Mouse (Mus musculus) heart, embryonic 14.5 days (tissue): Measurements from ENCODE around the gene Fam196b. TPM values are rescaled to one million over a fixed set of nuclear protein-coding genes. Genes with fewer than 3 reads are reported as not detected.

Experiments used
- ATAC-seq: fragments of 200-750 bp; cut with Nextera tagmentation; 2 replicates; pipeline ENCODE4 v1.8.0; 2017; ENCODE audit warnings: low read depth, moderate TSS enrichment; ENCODE audit not compliant: insufficient number of reproducible peaks, insufficient read depth, low FRiP score
- H3K27ac ChIP-seq, 2 experiments: fragments of 200-500 bp in 1 of 2; fragments of 300-500 bp in 1 of 2; sonication (generic) in 1 of 2; replicated peaks in 1 of 2; 2 replicates each; pipeline ENCODE4 v1.5.1; 2012 to 2014; ENCODE audit warnings: low read depth in 2 of 2, low read length in 2 of 2, control low read depth in 1 of 2, mild to moderate bottlenecking in 1 of 2, mixed read lengths in 1 of 2; ENCODE audit not compliant: control insufficient read depth in 1 of 2, insufficient read depth in 1 of 2
- H3K27me3 ChIP-seq: fragments of 300-500 bp; sonication (generic); 2 replicates; pipeline ENCODE4 v1.6.1; 2014; ENCODE audit warnings: mild to moderate bottlenecking, low read length, control low read depth; ENCODE audit not compliant: control insufficient read depth, insufficient read depth
- H3K36me3 ChIP-seq: fragments of 300-500 bp; sonication (generic); 2 replicates; pipeline ENCODE4 v1.6.1; 2014; ENCODE audit warnings: mild to moderate bottlenecking, control low read depth, low read length, mixed read lengths; ENCODE audit not compliant: control insufficient read depth, insufficient read depth
- H3K4me1 ChIP-seq, 2 experiments: fragments of 200-500 bp in 1 of 2; fragments of 300-500 bp in 1 of 2; sonication (generic) in 1 of 2; 2 replicates each; pipeline ENCODE4 v1.6.1; 2012 to 2014; ENCODE audit warnings: low read length in 2 of 2, control low read depth in 1 of 2, mixed read lengths in 1 of 2; ENCODE audit not compliant: control insufficient read depth in 2 of 2, insufficient read depth in 2 of 2
- H3K4me2 ChIP-seq: fragments of 300-500 bp; sonication (generic); 2 replicates; pipeline ENCODE4 v1.6.1; 2014; ENCODE audit warnings: mild to moderate bottlenecking, low read length
- H3K4me3 ChIP-seq, 2 experiments: fragments of 200-500 bp in 1 of 2; fragments of 300-500 bp in 1 of 2; sonication (generic) in 1 of 2; 2 replicates each; pipeline ENCODE4 v1.5.1; 2012 to 2014; ENCODE audit warnings: low read length in 2 of 2, mild to moderate bottlenecking in 2 of 2, control low read depth in 1 of 2, low read depth in 1 of 2, moderate library complexity in 1 of 2; ENCODE audit not compliant: control insufficient read depth in 1 of 2, insufficient read depth in 1 of 2
- H3K9ac ChIP-seq: fragments of 300-500 bp; sonication (generic); 2 replicates; pipeline ENCODE4 v1.6.1; 2014; ENCODE audit warnings: mild to moderate bottlenecking, low read length
- H3K9me3 ChIP-seq: fragments of 300-500 bp; sonication (generic); 2 replicates; pipeline ENCODE4 v1.6.1; 2016; ENCODE audit warnings: low read length, control low read depth; ENCODE audit not compliant: control insufficient read depth
- WGBS: fragments of 180-500 bp; shearing (Covaris S2); extraction: QIAGEN DNeasy Blood & Tissue Kit; methylation state at CpG from one replicate; pipeline ENCODE4 v1.1.7; 2014; 5-methylcytosine and 5-hydroxymethylcytosine counted together
- polyA plus RNA-seq: library from polyadenylated mRNA; unstranded; fragments of >200 nt; fragmentation: Nextera tagmentation; extraction: Ambion mirVana; gene quantifications from 2 replicates; pipeline ENCODE4 v1.2.1, GENCODE M21; 2014

The Fam196b gene
- polyA plus RNA-seq, 1 experiment from 2014 or later: 0.15 TPM

DNA sequence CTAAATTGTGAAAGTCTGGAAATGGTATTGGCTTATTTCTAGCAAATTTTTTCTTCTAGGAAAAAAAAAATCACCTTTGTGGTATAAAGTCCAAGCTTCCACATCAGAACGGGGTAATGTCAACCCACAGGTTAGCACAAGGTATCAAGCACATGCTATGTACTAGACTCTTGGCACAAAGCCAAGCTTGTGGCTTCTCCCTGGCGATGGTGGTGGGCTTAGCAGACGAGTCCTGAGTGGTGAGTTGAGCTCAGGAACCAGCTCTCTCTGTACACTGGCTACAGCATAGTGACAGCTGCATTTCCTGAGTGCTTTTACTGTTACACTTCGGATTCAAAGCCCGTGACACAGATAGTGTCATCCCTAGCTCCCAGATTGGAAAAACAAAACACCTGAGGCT lies 2.9 kb upstream of the Fam196b start:
- Histone ChIP-seq H3K4me3 (no peak overlapping the region), H3K36me3 (no peaks in the 10 kb centered on the region), H3K9me3 (no peaks in the 10 kb centered on the region), H3K4me2 (no peak overlapping the region), H3K4me1 (no peaks in the 10 kb centered on the region), H3K27ac (no peak overlapping the region), H3K27me3 (no peaks in the 10 kb centered on the region), H3K9ac (no peak overlapping the region)
- no peak for ATAC-seq
- 42% methylated on average over 5 of the region's 5 CpGs for WGBS

DNA sequence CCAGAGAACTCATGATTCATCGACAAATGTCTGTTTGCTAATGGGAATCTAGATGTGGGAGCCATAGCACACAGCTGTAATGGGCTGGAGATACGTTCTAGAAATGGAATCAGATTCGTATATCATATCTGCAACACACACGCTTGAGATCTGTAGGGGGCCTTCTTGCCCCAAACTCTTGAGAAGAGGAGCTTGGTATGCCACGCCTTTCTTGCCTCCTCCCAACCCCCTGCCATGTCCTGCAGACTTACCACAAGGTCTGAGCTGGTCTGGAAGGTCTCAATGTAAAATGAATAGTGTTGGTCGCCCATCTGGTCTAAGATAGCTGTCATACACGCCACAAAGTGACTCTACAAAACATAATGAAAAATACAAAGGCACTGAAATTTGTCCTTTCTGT lies 2.4 kb upstream of the Fam196b start:
- Histone ChIP-seq H3K36me3 (no peaks in the 10 kb centered on the region), H3K27ac (no peak overlapping the region), H3K4me3 (no peak overlapping the region), H3K9ac (no peak overlapping the region), H3K27me3 (no peaks in the 10 kb centered on the region), H3K9me3 (no peaks in the 10 kb centered on the region), H3K4me2 (no peak overlapping the region), H3K4me1 (no peaks in the 10 kb centered on the region)
- no peak for ATAC-seq
- 68% methylated on average over 7 of the region's 7 CpGs for whole genome bisulfite sequencing

DNA sequence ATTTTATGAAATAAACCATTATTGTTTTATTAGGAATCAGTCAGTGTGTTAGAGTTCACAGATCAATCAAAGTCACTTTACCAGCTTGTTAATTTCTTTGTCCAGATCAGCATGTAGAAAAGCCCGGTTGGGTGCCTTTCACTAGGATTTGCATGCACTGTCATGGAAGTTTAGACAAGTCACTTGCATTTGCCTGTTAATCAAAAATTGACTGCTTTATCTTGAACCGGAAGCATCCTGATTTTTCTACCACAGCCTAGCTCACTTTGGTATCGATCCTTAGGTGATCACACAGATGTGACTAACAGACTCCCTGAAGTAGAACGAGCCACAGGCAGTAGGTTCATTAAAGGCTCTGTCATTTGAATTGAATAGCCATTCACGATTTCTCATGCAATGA lies 761 bp downstream of the Fam196b start:
- no peak for ATAC-seq
- H3K9me3 ChIP-seq: no peaks in the 10 kb centered on the region
- H3K4me2 ChIP-seq: peak overlapping the region; percentile 69
- no peaks in the 10 kb centered on the region for H3K36me3 ChIP-seq
- WGBS: 50% methylated on average over 5 of the region's 5 CpGs
- no peaks in the 10 kb centered on the region for H3K4me1 ChIP-seq
- H3K9ac ChIP-seq: peak overlapping the region; percentile 44; the same call in 1 of the 2 replicates
- no peak overlapping the region for H3K4me3 ChIP-seq
- H3K27ac ChIP-seq: no peak overlapping the region
- H3K27me3 ChIP-seq: no peaks in the 10 kb centered on the region

DNA sequence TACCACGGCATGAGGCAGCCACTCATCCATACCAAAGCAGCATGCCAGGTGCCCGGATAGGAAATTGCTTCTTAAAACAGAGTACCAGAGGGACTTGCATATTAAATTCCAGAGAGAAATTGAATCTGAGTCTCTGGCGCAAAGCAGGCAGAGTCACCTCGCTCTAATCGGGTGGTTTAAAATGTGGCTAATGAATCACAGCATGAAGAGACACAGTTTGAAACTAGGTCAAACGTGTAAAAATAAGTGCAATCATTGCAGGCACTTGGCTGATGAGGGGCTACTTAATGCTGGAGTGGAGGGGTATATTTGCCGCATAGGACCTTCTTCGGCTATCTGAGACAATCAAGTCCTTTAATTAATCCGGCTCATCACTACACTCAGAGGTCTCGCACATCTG lies 1.6 kb downstream of the Fam196b start:
- no peak overlapping the region for H3K4me2 ChIP-seq
- no peak overlapping the region for H3K27ac ChIP-seq
- no peaks in the 10 kb centered on the region for H3K4me1 ChIP-seq
- no peak overlapping the region for H3K4me3 ChIP-seq
- H3K27me3 ChIP-seq: no peaks in the 10 kb centered on the region
- H3K9me3 ChIP-seq: no peaks in the 10 kb centered on the region
- no peak overlapping the region for H3K9ac ChIP-seq
- 82% methylated on average over 10 of the region's 10 CpGs for WGBS
- no peaks in the 10 kb centered on the region for H3K36me3 ChIP-seq
- ATAC-seq: no peak

DNA sequence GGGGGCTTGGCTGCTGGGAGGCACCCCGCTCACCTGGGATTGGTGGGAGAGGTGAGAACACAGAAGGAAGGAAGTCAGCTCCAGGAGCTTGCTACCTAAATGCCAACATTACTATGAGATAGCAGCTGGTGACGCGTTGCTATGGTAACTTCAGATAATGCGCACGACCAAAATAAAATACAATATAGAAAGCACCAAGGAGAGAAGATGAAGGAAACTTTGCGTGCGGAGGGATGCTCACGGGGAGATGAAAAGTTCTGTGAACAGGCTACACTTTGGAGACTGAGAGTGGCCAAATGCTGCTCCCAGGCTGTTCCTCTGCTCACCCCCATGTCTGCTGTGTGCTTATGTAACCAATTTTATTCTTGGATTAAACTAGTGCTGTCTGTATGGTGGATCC lies 2.4 kb downstream of the Fam196b start:
- Histone ChIP-seq H3K4me1 (no peaks in the 10 kb centered on the region), H3K4me2 (no peak overlapping the region), H3K9me3 (no peaks in the 10 kb centered on the region), H3K4me3 (no peak overlapping the region), H3K9ac (no peak overlapping the region), H3K36me3 (no peaks in the 10 kb centered on the region), H3K27me3 (no peaks in the 10 kb centered on the region), H3K27ac (no peak overlapping the region)
- ATAC-seq: no peak
- 67% methylated on average over 8 of the region's 8 CpGs for WGBS

DNA sequence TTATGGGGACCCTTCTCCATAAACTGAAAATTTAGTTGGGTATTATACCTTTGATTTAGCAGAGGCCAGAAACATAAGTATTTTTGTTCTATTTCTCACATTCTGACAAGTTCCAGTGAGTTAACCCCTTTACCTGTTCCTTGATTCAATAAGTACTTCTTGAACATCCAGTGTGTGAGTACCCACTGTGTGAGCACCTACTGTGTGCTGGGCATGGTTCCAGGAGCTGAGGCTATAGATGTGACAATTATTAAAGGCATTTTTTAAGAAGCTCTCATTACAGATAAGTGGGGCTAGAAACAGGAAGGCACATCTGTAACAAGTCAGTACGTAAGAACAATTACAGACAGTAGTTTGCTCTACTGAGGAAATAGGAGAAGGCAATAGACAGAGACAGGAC lies 4.7 kb downstream of the Fam196b start:
- no peak overlapping the region for H3K4me3 ChIP-seq
- no peaks in the 10 kb centered on the region for H3K9me3 ChIP-seq
- no peak for ATAC-seq
- H3K9ac ChIP-seq: no peak overlapping the region
- 75% methylated on average over 1 of the region's 1 CpGs for WGBS
- no peak overlapping the region for H3K4me2 ChIP-seq
- no peak overlapping the region for H3K27ac ChIP-seq
- H3K36me3 ChIP-seq: no peaks in the 10 kb centered on the region
- H3K4me1 ChIP-seq: no peaks in the 10 kb centered on the region
- no peaks in the 10 kb centered on the region for H3K27me3 ChIP-seq

DNA sequence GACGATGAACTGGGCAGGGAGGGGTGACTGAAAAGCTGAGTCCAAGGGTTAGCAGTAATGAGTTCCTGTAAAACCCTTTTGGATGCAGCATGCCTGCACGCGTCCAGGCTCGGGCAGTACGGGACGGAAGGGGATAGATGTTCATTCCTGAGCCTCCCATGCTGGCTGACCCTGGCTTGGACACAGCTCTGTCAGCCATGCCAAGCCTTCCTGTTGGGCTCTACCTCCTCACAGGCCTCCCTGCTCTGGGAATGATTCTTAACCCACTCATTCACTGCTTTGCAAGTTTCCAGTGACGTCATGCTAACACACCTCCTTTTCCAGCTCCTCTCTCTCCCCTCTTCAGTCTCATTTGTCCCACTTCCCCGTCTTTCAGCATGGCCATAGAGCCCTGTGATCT lies 9.0 kb downstream of the Fam196b start:
- Histone ChIP-seq H3K4me3 (no peak overlapping the region), H3K27me3 (no peaks in the 10 kb centered on the region)
- WGBS: 66% methylated on average over 8 of the region's 8 CpGs

DNA sequence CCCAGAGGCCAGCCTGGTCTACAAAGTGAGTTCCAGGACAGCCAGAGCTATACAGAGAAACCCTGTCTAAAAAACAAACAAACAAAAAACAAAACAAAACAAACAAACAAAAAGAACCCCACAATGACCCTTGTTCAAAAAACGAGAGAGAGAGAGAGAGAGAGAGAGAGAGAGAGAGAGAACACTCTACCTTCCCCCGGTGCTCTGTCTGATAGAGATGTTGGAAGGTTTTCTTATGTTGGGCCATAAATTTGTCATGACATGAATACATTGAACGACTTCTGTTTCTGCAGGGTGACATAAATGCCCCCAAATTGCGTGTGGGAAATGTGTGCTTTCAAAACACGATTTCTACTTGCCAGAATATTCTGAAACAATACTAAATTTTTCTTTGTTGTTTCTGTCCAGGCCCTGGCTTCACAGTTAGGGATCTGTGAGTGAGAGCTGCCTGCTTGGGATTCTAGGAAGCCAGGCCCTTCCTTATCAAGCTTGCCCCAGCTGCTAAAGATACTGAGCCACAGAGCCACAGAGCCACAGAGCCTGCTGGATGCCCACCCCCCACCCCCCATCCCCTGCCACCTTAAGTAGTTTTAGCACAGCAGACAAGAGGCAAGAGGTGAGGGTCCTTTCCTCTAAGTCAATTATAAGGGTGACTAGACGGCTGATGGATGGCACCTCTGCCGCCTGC lies 17.9 kb downstream of the Fam196b start:
- no peak overlapping the region for H3K4me2 ChIP-seq
- no peak overlapping the region for H3K9ac ChIP-seq
- no peaks in the 10 kb centered on the region for H3K9me3 ChIP-seq
- no peaks in the 10 kb centered on the region for H3K36me3 ChIP-seq
- H3K4me3 ChIP-seq: no peak overlapping the region
- WGBS: 45% methylated on average over 7 of the region's 7 CpGs
- 0 out of 4 replicates have a peak, but pooled peaks cover 0 to 7% of the 10 kb centered on the region in 2 experiments for H3K4me1 ChIP-seq
- no peaks in the 10 kb centered on the region for H3K27me3 ChIP-seq
- H3K27ac ChIP-seq: no peak overlapping the region
- no peak for ATAC-seq

More for the DNA sequence above, 9.0 kb downstream of the Fam196b start:
- Histone ChIP-seq H3K9me3 (no peaks in the 10 kb centered on the region), H3K9ac (no peak overlapping the region), H3K4me2 (no peak overlapping the region), H3K4me1 (no peaks in the 10 kb centered on the region), H3K27ac (no peak overlapping the region), H3K36me3 (no peaks in the 10 kb centered on the region)
- ATAC-seq: no peak
